13 mouse cellular contexts compared by ENCODE assay signal in the genomic region with DNA sequence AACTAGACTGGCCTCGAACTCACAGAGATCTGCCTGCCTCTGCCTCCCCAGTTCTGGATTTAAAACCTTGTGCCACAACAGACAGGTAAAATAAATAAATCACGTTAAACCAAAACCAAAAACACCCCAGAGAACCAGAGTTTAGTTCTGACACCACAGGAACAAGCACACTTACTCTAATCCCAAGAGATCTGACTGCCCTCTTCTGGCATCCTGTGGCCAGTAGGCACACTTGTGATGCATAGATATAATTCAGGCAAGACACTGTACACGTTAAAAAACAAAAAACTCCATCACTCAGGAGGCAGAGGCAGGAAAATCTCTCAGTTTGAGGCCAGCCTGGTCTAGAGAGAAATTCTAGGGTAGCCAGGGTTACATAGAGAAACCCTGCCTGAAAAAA. TPM values are rescaled to one million over a fixed set of nuclear protein-coding genes. Genes with fewer than 3 reads are reported as not detected.
DNase-seq lines count a peak whose midpoint lies in the region; ATAC-seq and TF ChIP-seq lines count a peak whose summit lies in the region.
"Had no signal": no experiment of that assay in that cellular context is flagged by ENCODE, and none has a peak within 500 bp of the region (broad histone marks: within the 10 kb centered on the region; RNA-seq: fewer than 3 reads in every experiment).

No protein-coding gene starts in this region.

- TF ChIP-seq CTCF in kidney, postnatal 0 days (IDR thresholded peaks at IDR 0.05; ENCODE audit: low read depth) = peak; percentile 5; the same call in 1 of the 2 replicates
- no peak for TF ChIP-seq CTCF in E14TG2a.4 (conservative IDR thresholded peaks at IDR 0.05; ENCODE audit: low read length)
- TF ChIP-seq CTCF in left cerebral cortex, adult 2 months (IDR thresholded peaks at IDR 0.05) = no peak

- no peak overlapping the region for H3K9ac ChIP-seq in kidney, postnatal 0 days (ENCODE audit: low read depth, low read length)
- H3K9ac ChIP-seq in lung, embryonic 15.5 days = no peak overlapping the region
- H3K9ac ChIP-seq: forebrain, embryonic 13.5 days; hindbrain, embryonic 12.5 days had no signal

- no peaks in the 10 kb centered on the region for H3K27me3 ChIP-seq in kidney, postnatal 0 days (ENCODE audit: insufficient read depth, low read length)
- H3K27me3 ChIP-seq in lung, embryonic 15.5 days = no peaks in the 10 kb centered on the region
- H3K27me3 ChIP-seq in E14TG2a.4 (ENCODE audit: insufficient read depth, low read length) = no peaks in the 10 kb centered on the region
- H3K27me3 ChIP-seq: CH12.LX; embryonic facial prominence, embryonic 13.5 days; forebrain, embryonic 13.5 days; heart, embryonic 13.5 days; hindbrain, embryonic 12.5 days had no signal

- no peak for ATAC-seq in kidney, postnatal 0 days (replicated peaks; ENCODE audit: low FRiP score, low read depth)
- ATAC-seq in lung, embryonic 15.5 days (ENCODE audit: borderline replicate concordance, extremely low read depth, low FRiP score, low TSS enrichment) = no peak
- no peak for ATAC-seq in frontal cortex, adult (ENCODE audit: low TSS enrichment)

- H3K36me3 ChIP-seq in kidney, postnatal 0 days (ENCODE audit: insufficient read depth, low read length) = 0 out of 2 replicates have a peak, but pooled peaks cover 8% of the 10 kb centered on the region
- peaks cover 6% of the 10 kb centered on the region; the same call in 1 of the 2 replicates for H3K36me3 ChIP-seq in lung, embryonic 15.5 days
- H3K36me3 ChIP-seq in E14TG2a.4 (ENCODE audit: insufficient read depth, low read length) = peaks cover 17% of the 10 kb centered on the region

- peaks cover 3% of the 10 kb centered on the region; the same call in 1 of the 2 replicates for H3K4me1 ChIP-seq in kidney, postnatal 0 days (replicated peaks; ENCODE audit: insufficient read depth, low read length)
- H3K4me1 ChIP-seq in lung, embryonic 15.5 days = peaks cover 31% of the 10 kb centered on the region
- H3K4me1 ChIP-seq in E14TG2a.4 (replicated peaks; ENCODE audit: low read depth, low read length) = peaks cover 44% of the 10 kb centered on the region

- intact Hi-C loops in left cerebral cortex, adult 2 months (cut with DNase I) = no loop called here

- no peak overlapping the region for H3K27ac ChIP-seq in kidney, postnatal 0 days
- H3K27ac ChIP-seq in lung, embryonic 15.5 days = no peak overlapping the region
- H3K27ac ChIP-seq in left cerebral cortex, adult 2 months = no peak overlapping the region
- H3K27ac ChIP-seq: embryonic facial prominence, embryonic 13.5 days; forebrain, embryonic 13.5 days had no signal

- WGBS in kidney, postnatal 0 days = 49% methylated on average over 3 of the region's 3 CpGs
- 53% methylated on average over 3 of the region's 3 CpGs for WGBS in lung, embryonic 15.5 days

- H3K4me2 ChIP-seq in kidney, postnatal 0 days (ENCODE audit: low read length) = no peak overlapping the region
- peak overlapping the region; percentile 96; the same call in 1 of the 2 replicates for H3K4me2 ChIP-seq in lung, embryonic 15.5 days

- no peak for DNase-seq in kidney, postnatal 0 days (ENCODE audit: low spot score)
- no peak for DNase-seq in kidney, adult 11 months
- no peak for DNase-seq in lung, postnatal 14 days
- peak; percentile 62 for DNase-seq in 416B (ENCODE audit: low read depth)
- DNase-seq in left cerebral cortex, adult 2 months (ENCODE audit: extremely low spot score in 1 of 2, low spot score in 2 of 2) = no peak

- no peak overlapping the region for H3K4me3 ChIP-seq in kidney, postnatal 0 days (replicated peaks; ENCODE audit: low read depth, low read length)
- H3K4me3 ChIP-seq in lung, embryonic 15.5 days = no peak overlapping the region
- 0 out of 2 replicates have a peak overlapping the region, but pooled peaks have one; percentile 88 for H3K4me3 ChIP-seq in E14TG2a.4 (replicated peaks; ENCODE audit: low read length)
- H3K4me3 ChIP-seq in left cerebral cortex, adult 2 months = no peak overlapping the region

- H3K9me3 ChIP-seq in kidney, postnatal 0 days (replicated peaks; ENCODE audit: low read length) = no peaks in the 10 kb centered on the region
- H3K9me3 ChIP-seq in lung, embryonic 15.5 days = no peaks in the 10 kb centered on the region
- no peaks in the 10 kb centered on the region for H3K9me3 ChIP-seq in E14TG2a.4 (ENCODE audit: low read length)
- H3K9me3 ChIP-seq: embryonic facial prominence, embryonic 13.5 days; forebrain, embryonic 13.5 days; heart, embryonic 13.5 days; hindbrain, embryonic 12.5 days had no signal

RNA-seq across cellular contexts. Expression of a gene that starts 0.8 kb away (rescaled TPM):
- polyA plus RNA-seq in kidney, postnatal 0 days (2015; fragmentation: Nextera tagmentation; extraction: Ambion mirVana) = 10.1 and 11.5 TPM in 2 replicates
- polyA plus RNA-seq in lung, embryonic 15.5 days (2015; fragmentation: Nextera tagmentation; extraction: Ambion mirVana) = 7.6 and 9.8 TPM in 2 replicates
- total RNA-seq in left cerebral cortex, adult 2 months (2021) = 10 to 100 TPM; 13.4 to 14.1 TPM

RNA-seq across cellular contexts. Expression of a gene that starts 1.9 kb away (rescaled TPM):
- 10.4 and 10.8 TPM in 2 replicates for polyA plus RNA-seq in kidney, postnatal 0 days (2015; fragmentation: Nextera tagmentation; extraction: Ambion mirVana)
- polyA plus RNA-seq in lung, embryonic 15.5 days (2015; fragmentation: Nextera tagmentation; extraction: Ambion mirVana) = 12.4 and 14.1 TPM in 2 replicates
- total RNA-seq in left cerebral cortex, adult 2 months (2021) = 10 to 100 TPM; 10.8 to 11.0 TPM

RNA-seq across cellular contexts. Expression of a gene that starts 10.6 kb away (rescaled TPM):
- 678 and 711 TPM in 2 replicates for polyA plus RNA-seq in kidney, postnatal 0 days (2015; fragmentation: Nextera tagmentation; extraction: Ambion mirVana)
- 691 and 724 TPM in 2 replicates for polyA plus RNA-seq in lung, embryonic 15.5 days (2015; fragmentation: Nextera tagmentation; extraction: Ambion mirVana)
- 100 to 1,000 TPM; 217 to 220 TPM for total RNA-seq in left cerebral cortex, adult 2 months (2021)

RNA-seq across cellular contexts. Expression of a gene that starts 29.1 kb away (rescaled TPM):
- polyA plus RNA-seq in kidney, postnatal 0 days (2015; fragmentation: Nextera tagmentation; extraction: Ambion mirVana) = 30.6 and 37.8 TPM in 2 replicates
- 30.3 and 32.2 TPM in 2 replicates for polyA plus RNA-seq in lung, embryonic 15.5 days (2015; fragmentation: Nextera tagmentation; extraction: Ambion mirVana)
- total RNA-seq in left cerebral cortex, adult 2 months (2021) = 10 to 100 TPM; 33.1 to 34.2 TPM

RNA-seq across cellular contexts. Expression of a gene that starts 35.4 kb away (rescaled TPM):
- polyA plus RNA-seq in kidney, postnatal 0 days (2015; fragmentation: Nextera tagmentation; extraction: Ambion mirVana) = 35.5 and 38.5 TPM in 2 replicates
- polyA plus RNA-seq in lung, embryonic 15.5 days (2015; fragmentation: Nextera tagmentation; extraction: Ambion mirVana) = 55.0 and 56.2 TPM in 2 replicates
- 10 to 100 TPM; 25.6 to 26.0 TPM for total RNA-seq in left cerebral cortex, adult 2 months (2021)
